Mouse (Mus musculus): ENCODE results near the gene Ctrb1.

DNA sequence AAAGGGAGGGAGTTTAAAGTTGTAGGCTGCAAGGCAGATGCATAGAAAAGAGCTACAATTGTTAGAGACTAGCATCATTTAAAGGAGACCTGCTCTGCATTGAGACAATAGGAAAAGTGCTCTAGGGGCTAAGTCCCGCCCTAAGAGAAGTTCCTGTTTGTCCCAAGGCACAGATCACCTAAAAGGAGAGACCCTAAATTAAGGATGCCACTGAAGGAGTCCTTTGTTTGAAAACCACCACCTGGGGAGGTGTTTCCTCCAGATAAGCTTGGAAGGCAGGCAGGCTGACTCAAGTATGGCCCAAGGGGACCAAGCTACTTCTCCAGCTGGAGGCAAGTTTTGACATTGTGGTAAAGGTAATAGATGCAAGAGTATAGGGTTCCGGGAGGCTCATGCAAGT is 42.0 kb downstream of the Ctrb1 start:
- no peak for TF ChIP-seq GATA1 (IDR thresholded peaks at IDR 0.05; ENCODE audit: low read length)
- no peak for TF ChIP-seq TAL1 (IDR thresholded peaks at IDR 0.05; ENCODE audit: low read length)

All from erythroblast, embryonic 14.5 days (primary cell).